Mouse (Mus musculus): ENCODE results near the gene Plk1.
A peak's percentile ranks its signal among the peaks of the same experiment; 100 is the strongest.

Plk1 gene

GRCm38 (mm10) chr7:122137071-122137470 lies 22.2 kb upstream of the Plk1 start:
- H3K4me1 ChIP-seq (replicated peaks; ENCODE audit: low read depth, low read length) = peaks cover 8% of the 10 kb centered on the region
- H3K27me3 ChIP-seq (ENCODE audit: insufficient read depth, low read length) = no peaks in the 10 kb centered on the region
- TF ChIP-seq NANOG (IDR thresholded peaks at IDR 0.05; ENCODE audit: borderline replicate concordance, low read length) = no peak
- no peak for TF ChIP-seq CTCF (conservative IDR thresholded peaks at IDR 0.05; ENCODE audit: low read length)
- TF ChIP-seq POU5F1 (IDR thresholded peaks at IDR 0.05; ENCODE audit: borderline replicate concordance, low read length) = no peak
- H3K36me3 ChIP-seq (ENCODE audit: insufficient read depth, low read length) = peaks cover 78% of the 10 kb centered on the region
- H3K4me3 ChIP-seq (replicated peaks; ENCODE audit: low read length) = no peak overlapping the region
- H3K9me3 ChIP-seq (ENCODE audit: low read length) = no peaks in the 10 kb centered on the region

- no peaks in the 10 kb centered on the region for H3K27me3 ChIP-seq (ENCODE audit: insufficient read depth, low read length)
- peaks cover 8% of the 10 kb centered on the region for H3K4me1 ChIP-seq (replicated peaks; ENCODE audit: low read depth, low read length)
- no peak overlapping the region for H3K4me3 ChIP-seq (replicated peaks; ENCODE audit: low read length)
- H3K9me3 ChIP-seq (ENCODE audit: low read length) = no peaks in the 10 kb centered on the region
- H3K36me3 ChIP-seq (ENCODE audit: insufficient read depth, low read length) = peaks cover 89% of the 10 kb centered on the region
- TF ChIP-seq POU5F1 (IDR thresholded peaks at IDR 0.05; ENCODE audit: borderline replicate concordance, low read length) (no peak), NANOG (IDR thresholded peaks at IDR 0.05; ENCODE audit: borderline replicate concordance, low read length) (no peak), CTCF (conservative IDR thresholded peaks at IDR 0.05; ENCODE audit: low read length) (no peak)
Measured at GRCm38 (mm10) chr7:122138190-122138589, 21.0 kb upstream of the Plk1 start.

- no peaks in the 10 kb centered on the region for H3K9me3 ChIP-seq (ENCODE audit: low read length)
- no peaks in the 10 kb centered on the region for H3K27me3 ChIP-seq (ENCODE audit: insufficient read depth, low read length)
- no peaks in the 10 kb centered on the region for H3K4me1 ChIP-seq (replicated peaks; ENCODE audit: low read depth, low read length)
- TF ChIP-seq POU5F1 (IDR thresholded peaks at IDR 0.05; ENCODE audit: borderline replicate concordance, low read length) = no peak
- TF ChIP-seq CTCF (conservative IDR thresholded peaks at IDR 0.05; ENCODE audit: low read length) = no peak
- TF ChIP-seq NANOG (IDR thresholded peaks at IDR 0.05; ENCODE audit: borderline replicate concordance, low read length) = no peak
- H3K36me3 ChIP-seq (ENCODE audit: insufficient read depth, low read length) = peaks cover 95% of the 10 kb centered on the region
- H3K4me3 ChIP-seq (replicated peaks; ENCODE audit: low read length) = no peak overlapping the region
Measured at GRCm38 (mm10) chr7:122140991-122141390, 18.2 kb upstream of the Plk1 start.

GRCm38 (mm10) chr7:122152473-122152872 lies 6.8 kb upstream of the Plk1 start:
- Histone ChIP-seq H3K36me3 (ENCODE audit: insufficient read depth, low read length) (peaks cover 65% of the 10 kb centered on the region), H3K4me3 (replicated peaks; ENCODE audit: low read length) (no peak overlapping the region), H3K4me1 (replicated peaks; ENCODE audit: low read depth, low read length) (peaks cover 7% of the 10 kb centered on the region), H3K9me3 (ENCODE audit: low read length) (no peaks in the 10 kb centered on the region), H3K27me3 (ENCODE audit: insufficient read depth, low read length) (no peaks in the 10 kb centered on the region)
- no peak for TF ChIP-seq POU5F1 (IDR thresholded peaks at IDR 0.05; ENCODE audit: borderline replicate concordance, low read length)
- no peak for TF ChIP-seq NANOG (IDR thresholded peaks at IDR 0.05; ENCODE audit: borderline replicate concordance, low read length)
- TF ChIP-seq CTCF (conservative IDR thresholded peaks at IDR 0.05; ENCODE audit: low read length) = no peak

- Histone ChIP-seq H3K9me3 (ENCODE audit: low read length) (no peaks in the 10 kb centered on the region), H3K36me3 (ENCODE audit: insufficient read depth, low read length) (peaks cover 52% of the 10 kb centered on the region), H3K4me1 (replicated peaks; ENCODE audit: low read depth, low read length) (peaks cover 56% of the 10 kb centered on the region), H3K4me3 (replicated peaks; ENCODE audit: low read length) (peak overlapping the region; percentile 97), H3K27me3 (ENCODE audit: insufficient read depth, low read length) (no peaks in the 10 kb centered on the region)
- TF ChIP-seq CTCF (conservative IDR thresholded peaks at IDR 0.05; ENCODE audit: low read length) (no peak), POU5F1 (IDR thresholded peaks at IDR 0.05; ENCODE audit: borderline replicate concordance, low read length) (no peak), NANOG (IDR thresholded peaks at IDR 0.05; ENCODE audit: borderline replicate concordance, low read length) (no peak)
Measured at GRCm38 (mm10) chr7:122158488-122158887, 751 bp upstream of the Plk1 start.

- Histone ChIP-seq H3K27me3 (ENCODE audit: insufficient read depth, low read length) (no peaks in the 10 kb centered on the region), H3K4me1 (replicated peaks; ENCODE audit: low read depth, low read length) (peaks cover 68% of the 10 kb centered on the region), H3K9me3 (ENCODE audit: low read length) (no peaks in the 10 kb centered on the region), H3K4me3 (replicated peaks; ENCODE audit: low read length) (peak overlapping the region; percentile 97), H3K36me3 (ENCODE audit: insufficient read depth, low read length) (peaks cover 57% of the 10 kb centered on the region)
- TF ChIP-seq CTCF (conservative IDR thresholded peaks at IDR 0.05; ENCODE audit: low read length) (no peak), NANOG (IDR thresholded peaks at IDR 0.05; ENCODE audit: borderline replicate concordance, low read length) (no peak), POU5F1 (IDR thresholded peaks at IDR 0.05; ENCODE audit: borderline replicate concordance, low read length) (no peak)
Measured at GRCm38 (mm10) chr7:122160037-122160436, 798 bp downstream of the Plk1 start.

GRCm38 (mm10) chr7:122163766-122164165 lies 4.5 kb downstream of the Plk1 start:
- peaks cover 80% of the 10 kb centered on the region for H3K4me1 ChIP-seq (replicated peaks; ENCODE audit: low read depth, low read length)
- H3K4me3 ChIP-seq (replicated peaks; ENCODE audit: low read length) = no peak overlapping the region
- H3K9me3 ChIP-seq (ENCODE audit: low read length) = no peaks in the 10 kb centered on the region
- H3K27me3 ChIP-seq (ENCODE audit: insufficient read depth, low read length) = no peaks in the 10 kb centered on the region
- peaks cover 85% of the 10 kb centered on the region for H3K36me3 ChIP-seq (ENCODE audit: insufficient read depth, low read length)
- TF ChIP-seq POU5F1 (IDR thresholded peaks at IDR 0.05; ENCODE audit: borderline replicate concordance, low read length) (no peak), CTCF (conservative IDR thresholded peaks at IDR 0.05; ENCODE audit: low read length) (no peak), NANOG (IDR thresholded peaks at IDR 0.05; ENCODE audit: borderline replicate concordance, low read length) (no peak)

GRCm38 (mm10) chr7:122167203-122167602 lies 8.0 kb downstream of the Plk1 start:
- TF ChIP-seq NANOG (IDR thresholded peaks at IDR 0.05; ENCODE audit: borderline replicate concordance, low read length) = no peak
- no peak for TF ChIP-seq CTCF (conservative IDR thresholded peaks at IDR 0.05; ENCODE audit: low read length)
- Histone ChIP-seq H3K4me1 (replicated peaks; ENCODE audit: low read depth, low read length) (peaks cover 83% of the 10 kb centered on the region), H3K4me3 (replicated peaks; ENCODE audit: low read length) (no peak overlapping the region), H3K36me3 (ENCODE audit: insufficient read depth, low read length) (peaks cover 87% of the 10 kb centered on the region), H3K27me3 (ENCODE audit: insufficient read depth, low read length) (no peaks in the 10 kb centered on the region), H3K9me3 (ENCODE audit: low read length) (no peaks in the 10 kb centered on the region)

GRCm38 (mm10) chr7:122170705-122171104 lies 11.5 kb downstream of the Plk1 start:
- Histone ChIP-seq H3K27me3 (ENCODE audit: insufficient read depth, low read length) (peaks cover 10% of the 10 kb centered on the region; the same call in 1 of the 2 replicates), H3K36me3 (ENCODE audit: insufficient read depth, low read length) (peaks cover 54% of the 10 kb centered on the region), H3K4me3 (replicated peaks; ENCODE audit: low read length) (no peak overlapping the region), H3K9me3 (ENCODE audit: low read length) (no peaks in the 10 kb centered on the region), H3K4me1 (replicated peaks; ENCODE audit: low read depth, low read length) (peaks cover 59% of the 10 kb centered on the region)
- TF ChIP-seq CTCF (conservative IDR thresholded peaks at IDR 0.05; ENCODE audit: low read length) (no peak), NANOG (IDR thresholded peaks at IDR 0.05; ENCODE audit: borderline replicate concordance, low read length) (no peak), POU5F1 (IDR thresholded peaks at IDR 0.05; ENCODE audit: borderline replicate concordance, low read length) (no peak)
